Mouse (Mus musculus): ENCODE measurements around the gene Hist1h1d. TPM values are rescaled to one million over a fixed set of nuclear protein-coding genes. Genes with fewer than 3 reads are reported as not detected.
A peak's percentile ranks its signal among the peaks of the same experiment; 100 is the strongest.
"Not testable (repeated sequence)": the region's sequence is repeated elsewhere in the genome, so short reads cannot be mapped to it uniquely, and the experiment has no call there.

Hist1h1d gene
- total RNA-seq, 2 experiments from 2014 or later: 29.5 to 84.0 TPM

- no peak for ATAC-seq (replicated peaks; ENCODE audit: low FRiP score, low TSS enrichment, poor library complexity, severe bottlenecking)
These were observed 30.5 kb downstream of the Hist1h1d start for GRCm38 (mm10) chr13:23583387-23584068.

- ATAC-seq (replicated peaks; ENCODE audit: low FRiP score, low TSS enrichment, poor library complexity, severe bottlenecking): no peak
These were observed 31.3 kb downstream of the Hist1h1d start for GRCm38 (mm10) chr13:23584331-23584730.

- ATAC-seq (replicated peaks; ENCODE audit: low FRiP score, low TSS enrichment, poor library complexity, severe bottlenecking): peak; percentile 16
These were observed 32.0 kb downstream of the Hist1h1d start for GRCm38 (mm10) chr13:23585029-23585441.

- peak; percentile 70 for ATAC-seq (replicated peaks; ENCODE audit: low FRiP score, low TSS enrichment, poor library complexity, severe bottlenecking)
These were observed 32.5 kb downstream of the Hist1h1d start for GRCm38 (mm10) chr13:23585442-23586098.

GRCm38 (mm10) chr13:23586099-23586939, 33.3 kb downstream of the Hist1h1d start:
- ATAC-seq (replicated peaks; ENCODE audit: low FRiP score, low TSS enrichment, poor library complexity, severe bottlenecking): no peak

- ATAC-seq (replicated peaks; ENCODE audit: low FRiP score, low TSS enrichment, poor library complexity, severe bottlenecking): no peak
These were observed 33.8 kb downstream of the Hist1h1d start for GRCm38 (mm10) chr13:23586940-23587225.

GRCm38 (mm10) chr13:23591206-23591605, 38.1 kb downstream of the Hist1h1d start:
- no peak for ATAC-seq (replicated peaks; ENCODE audit: low FRiP score, low TSS enrichment, poor library complexity, severe bottlenecking)

- not testable (repeated sequence) for ATAC-seq (replicated peaks; ENCODE audit: low FRiP score, low TSS enrichment, poor library complexity, severe bottlenecking)
These were observed 38.8 kb downstream of the Hist1h1d start for GRCm38 (mm10) chr13:23591886-23592285.

- no peak for ATAC-seq (replicated peaks; ENCODE audit: low FRiP score, low TSS enrichment, poor library complexity, severe bottlenecking)
These were observed 39.6 kb downstream of the Hist1h1d start for GRCm38 (mm10) chr13:23592614-23593013.

- no peak for ATAC-seq (replicated peaks; ENCODE audit: low FRiP score, low TSS enrichment, poor library complexity, severe bottlenecking)
These were observed 40.1 kb downstream of the Hist1h1d start for GRCm38 (mm10) chr13:23593051-23593770.

GRCm38 (mm10) chr13:23595185-23595584, 42.1 kb downstream of the Hist1h1d start:
- ATAC-seq (replicated peaks; ENCODE audit: low FRiP score, low TSS enrichment, poor library complexity, severe bottlenecking): no peak

- peak; percentile 97 for ATAC-seq (replicated peaks; ENCODE audit: low FRiP score, low TSS enrichment, poor library complexity, severe bottlenecking)
These were observed 42.7 kb downstream of the Hist1h1d start for GRCm38 (mm10) chr13:23595622-23596372.

- peak; percentile 56 for ATAC-seq (replicated peaks; ENCODE audit: low FRiP score, low TSS enrichment, poor library complexity, severe bottlenecking)
These were observed 44.9 kb downstream of the Hist1h1d start for GRCm38 (mm10) chr13:23597957-23598356.

- no peak for ATAC-seq (replicated peaks; ENCODE audit: low FRiP score, low TSS enrichment, poor library complexity, severe bottlenecking)
These were observed 50.2 kb downstream of the Hist1h1d start for GRCm38 (mm10) chr13:23603182-23603699.

- no peak for ATAC-seq (replicated peaks; ENCODE audit: low FRiP score, low TSS enrichment, poor library complexity, severe bottlenecking)
These were observed 51.4 kb downstream of the Hist1h1d start for GRCm38 (mm10) chr13:23604452-23604851.

- no peak for ATAC-seq (replicated peaks; ENCODE audit: low FRiP score, low TSS enrichment, poor library complexity, severe bottlenecking)
These were observed 52.0 kb downstream of the Hist1h1d start for GRCm38 (mm10) chr13:23605052-23605451.

GRCm38 (mm10) chr13:23609209-23609608, 56.1 kb downstream of the Hist1h1d start:
- ATAC-seq (replicated peaks; ENCODE audit: low FRiP score, low TSS enrichment, poor library complexity, severe bottlenecking): peak; percentile 93

GRCm38 (mm10) chr13:23609844-23610243, 56.8 kb downstream of the Hist1h1d start:
- ATAC-seq (replicated peaks; ENCODE audit: low FRiP score, low TSS enrichment, poor library complexity, severe bottlenecking): no peak
